Mouse (Mus musculus) urinary bladder, postnatal 4 days (tissue): ENCODE results near the gene Traf2.

ENCODE experiments used
- DNase-seq, 2 experiments: peaks; one replicate each; pipeline ENCODE4 v3.0.0; 2021 to 2022; ENCODE audit warnings: low spot score in 2 of 2

The Traf2 gene

DNA sequence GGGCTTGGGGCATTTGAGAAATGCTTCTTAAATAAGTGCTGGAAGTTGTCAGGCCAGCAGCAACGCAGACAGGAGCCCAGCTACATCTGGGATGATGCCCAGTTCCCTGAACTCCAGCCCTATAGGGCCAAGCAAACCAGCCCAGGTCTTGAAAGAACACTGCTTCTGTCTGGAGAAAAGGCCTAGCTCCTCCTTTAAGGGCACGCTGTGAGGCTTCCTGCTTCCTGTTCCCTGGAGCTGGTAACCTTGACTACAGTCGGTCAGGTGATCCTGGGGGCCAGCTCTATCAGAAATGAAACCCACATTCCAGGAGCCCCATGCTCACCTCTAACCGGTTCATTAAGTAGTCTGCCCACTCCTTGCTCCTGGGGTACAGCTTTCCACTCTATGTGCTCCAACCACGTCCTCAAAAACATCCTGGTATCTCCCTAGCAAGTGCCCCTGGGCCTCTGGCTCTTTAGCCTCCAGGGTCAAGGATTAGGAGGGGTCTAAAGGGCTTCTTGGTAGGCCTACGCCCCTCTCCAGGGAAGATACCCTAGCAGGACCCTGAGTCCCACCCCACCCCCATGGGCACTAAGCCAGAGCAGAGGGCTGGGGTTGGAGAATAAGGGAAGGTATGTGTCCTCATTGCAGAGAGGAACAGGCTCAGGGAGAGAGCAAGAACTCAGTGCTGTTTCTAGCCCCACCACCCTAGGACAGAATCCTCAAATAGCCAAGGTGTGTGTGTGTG is 48.7 kb downstream of the Traf2 start:
- no peak for DNase-seq

DNA sequence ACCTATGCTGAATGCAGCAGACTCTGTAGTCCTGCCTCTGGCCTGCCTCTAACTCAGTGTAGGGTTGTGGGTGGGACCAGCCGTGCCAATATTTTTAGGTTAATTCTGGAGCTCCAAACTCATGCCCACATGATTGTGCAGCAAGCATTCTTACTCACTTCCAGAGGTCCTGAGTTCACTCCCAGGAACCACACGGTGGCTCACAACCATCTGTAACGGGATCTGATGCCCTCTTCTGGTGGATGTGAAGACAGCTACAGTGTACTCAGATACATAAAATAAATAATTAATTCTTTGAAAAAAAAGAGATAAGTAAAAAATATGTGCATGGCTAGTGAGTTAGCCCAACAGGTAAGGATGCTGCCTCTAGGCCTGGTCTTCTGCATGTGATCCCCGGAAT is 50.3 kb downstream of the Traf2 start:
- no peak for DNase-seq

DNA sequence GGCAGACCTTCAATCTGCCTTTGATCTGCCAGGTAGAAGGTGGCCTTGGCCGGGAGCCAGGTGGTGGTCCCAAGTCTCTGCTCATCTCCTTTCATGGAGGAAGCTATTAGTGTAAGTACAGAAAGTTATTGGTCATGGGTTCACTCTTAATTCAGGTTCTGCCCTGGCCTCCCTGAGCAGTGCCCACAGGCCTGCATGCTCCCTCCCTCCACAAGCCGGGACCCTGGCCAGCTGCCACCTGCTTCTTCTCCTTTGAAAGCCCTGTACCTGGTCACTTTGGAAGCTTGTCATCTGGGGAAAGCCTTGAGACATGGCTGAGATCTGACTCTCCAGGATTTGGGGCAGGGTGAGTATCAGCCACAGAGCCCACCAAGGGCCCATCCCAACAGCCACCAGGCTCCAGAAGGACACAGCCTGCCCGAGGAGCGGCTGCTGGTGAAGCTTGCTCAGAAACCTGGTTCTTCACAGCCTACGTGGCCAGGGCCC is 53.2 kb downstream of the Traf2 start, which contains the start of gene Lcn12:
Gene Lcn12, minus strand, starts transcription at position 436 of the 486 bp plus-strand sequence.
- no peak for DNase-seq

DNA sequence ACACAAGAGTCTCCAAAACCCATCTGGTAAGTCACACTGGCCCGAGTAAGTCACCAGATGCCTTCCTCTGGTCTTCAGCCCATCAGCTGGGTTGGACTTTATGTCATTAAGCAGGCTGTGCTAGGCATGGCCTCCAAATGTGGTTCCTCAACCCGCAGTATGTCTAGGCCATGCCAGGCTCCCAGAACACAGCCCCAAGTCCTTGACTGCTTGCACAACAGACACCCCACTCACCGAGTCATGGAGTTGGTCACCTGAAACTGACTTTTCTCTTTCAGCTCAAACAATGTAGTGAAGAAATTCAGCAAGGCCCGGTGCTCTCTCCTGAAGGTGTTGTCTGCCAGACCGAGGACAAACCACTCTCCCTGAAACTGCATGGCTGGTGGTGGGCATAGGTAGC is 53.8 kb downstream of the Traf2 start:
- DNase-seq, result no peak

DNA sequence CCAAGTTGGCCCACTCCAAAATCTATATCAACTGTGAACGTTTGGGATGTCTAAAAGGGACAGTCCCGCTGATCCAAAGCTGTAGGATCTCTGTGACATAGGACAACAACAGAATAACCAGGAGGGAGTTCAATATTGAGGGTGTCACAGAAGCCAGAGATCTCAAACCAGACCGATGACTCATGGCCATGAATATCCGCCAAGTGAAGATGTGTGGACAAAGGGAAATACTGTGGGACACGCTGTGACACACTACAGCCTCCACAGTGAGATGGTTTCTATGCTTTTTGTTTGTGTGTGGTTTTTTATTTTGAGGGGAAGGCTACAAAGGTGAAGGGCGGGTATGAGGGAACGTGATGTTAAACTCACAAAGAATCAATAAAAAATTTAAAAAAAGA is 58.1 kb downstream of the Traf2 start:
- DNase-seq, result no peak

DNA sequence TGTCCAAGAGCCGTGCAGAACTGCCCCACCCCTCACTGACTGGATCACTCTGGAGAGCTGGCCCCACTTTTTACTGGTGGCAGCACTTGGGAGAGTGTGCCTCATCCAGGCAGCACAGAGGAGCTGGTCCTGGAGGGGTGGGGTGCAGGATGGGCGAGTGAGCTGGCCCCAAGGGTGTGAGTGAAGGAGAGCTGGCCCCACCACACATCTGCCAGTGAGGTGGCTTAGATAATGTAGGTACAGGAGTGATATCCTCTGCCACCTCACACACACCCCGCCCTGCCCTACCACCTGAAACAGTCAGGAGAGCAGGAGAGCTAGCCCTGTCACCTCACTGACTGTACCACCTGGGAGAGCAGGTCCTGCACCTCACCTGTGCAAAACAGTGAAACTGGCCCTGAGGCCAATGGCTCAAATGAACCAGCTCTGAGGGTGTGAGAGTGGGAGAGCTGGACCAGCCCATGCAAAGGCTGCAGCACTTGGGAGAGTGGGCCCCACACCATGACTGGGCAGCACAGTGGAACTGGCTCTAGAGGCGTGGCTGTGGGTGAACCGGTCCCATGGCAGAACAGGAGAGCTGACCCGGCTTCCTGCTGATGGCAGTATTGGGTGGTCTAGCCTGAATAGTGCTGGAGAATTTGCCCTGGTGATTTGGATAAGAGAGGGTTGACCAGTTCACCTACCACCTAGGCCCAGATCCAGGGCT is 58.6 kb downstream of the Traf2 start:
- no peak for DNase-seq

DNA sequence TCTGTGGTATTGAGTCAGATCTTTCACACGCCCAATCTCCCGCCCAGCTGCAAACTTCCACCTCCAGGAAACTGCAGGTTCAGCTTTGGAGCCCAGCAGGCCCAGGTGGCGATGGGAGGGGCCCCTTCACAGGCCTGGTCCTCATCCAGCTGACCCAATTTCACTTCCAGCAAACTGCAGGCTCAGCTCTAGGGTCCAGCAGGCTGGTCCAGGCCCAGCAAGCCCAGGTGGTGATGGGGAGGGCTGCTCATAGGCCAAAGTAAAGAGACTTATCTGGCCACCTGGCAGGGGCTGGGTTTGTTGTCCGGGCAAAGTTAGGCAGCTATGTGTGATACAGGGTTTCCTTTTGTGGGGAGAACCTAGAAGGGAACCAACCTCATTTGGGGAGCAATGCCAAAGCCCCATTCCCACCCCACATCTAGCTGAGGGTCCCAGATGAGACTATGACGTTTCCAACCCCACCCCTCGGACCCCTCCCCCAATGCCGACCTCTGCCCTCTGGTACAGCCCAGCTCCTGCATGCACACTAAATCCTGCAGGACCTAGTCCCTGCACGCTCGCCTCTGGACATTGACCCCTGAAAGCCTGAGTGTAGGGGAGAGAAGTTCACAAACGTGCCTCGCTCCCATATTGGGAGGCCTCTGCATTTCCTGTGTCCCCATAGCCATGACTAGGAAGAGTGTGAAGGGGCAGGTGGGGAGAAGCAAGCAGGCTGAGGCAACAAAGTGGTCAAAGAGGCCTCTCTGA is 61.7 kb downstream of the Traf2 start:
- no peak for DNase-seq

DNA sequence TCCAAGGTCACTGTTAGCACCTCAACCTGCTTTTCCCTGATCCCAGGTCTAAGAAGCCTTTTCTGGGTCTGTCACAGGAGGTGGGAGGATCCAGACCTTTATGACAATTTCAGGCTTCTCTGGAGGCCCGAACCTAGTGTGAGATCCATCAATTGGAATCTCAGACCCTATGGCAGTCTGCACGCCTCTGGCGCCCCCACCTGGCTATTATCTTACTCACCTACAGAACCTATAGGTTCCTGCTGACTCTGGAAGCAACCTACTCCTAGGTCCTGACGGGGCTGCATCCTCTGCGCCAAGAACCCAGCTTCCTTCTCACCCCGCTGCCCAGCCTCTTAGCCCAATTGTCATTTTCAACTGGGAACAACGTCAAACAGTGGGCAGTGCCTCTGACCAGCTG is 63.8 kb downstream of the Traf2 start:
- no peak for DNase-seq

DNA sequence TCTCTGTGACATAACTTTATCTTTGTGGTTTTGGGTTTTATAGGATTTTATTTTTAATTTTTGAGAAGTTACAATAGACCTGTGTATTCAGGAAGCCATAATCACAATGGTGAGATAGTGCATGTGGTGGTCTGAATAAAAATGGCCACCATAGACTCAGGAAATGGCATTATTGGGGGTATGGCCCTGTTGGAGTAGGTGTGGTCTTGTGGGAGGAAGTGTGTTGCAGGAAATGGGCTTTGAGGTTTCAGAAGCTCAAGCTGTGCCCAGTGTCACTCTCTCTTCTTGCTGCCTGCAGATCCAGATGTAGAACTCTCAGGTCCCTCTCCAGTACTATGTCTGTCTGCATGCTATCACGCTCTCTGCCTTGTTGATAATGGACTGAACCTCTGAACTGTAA is 66.2 kb downstream of the Traf2 start:
- no peak for DNase-seq

DNA sequence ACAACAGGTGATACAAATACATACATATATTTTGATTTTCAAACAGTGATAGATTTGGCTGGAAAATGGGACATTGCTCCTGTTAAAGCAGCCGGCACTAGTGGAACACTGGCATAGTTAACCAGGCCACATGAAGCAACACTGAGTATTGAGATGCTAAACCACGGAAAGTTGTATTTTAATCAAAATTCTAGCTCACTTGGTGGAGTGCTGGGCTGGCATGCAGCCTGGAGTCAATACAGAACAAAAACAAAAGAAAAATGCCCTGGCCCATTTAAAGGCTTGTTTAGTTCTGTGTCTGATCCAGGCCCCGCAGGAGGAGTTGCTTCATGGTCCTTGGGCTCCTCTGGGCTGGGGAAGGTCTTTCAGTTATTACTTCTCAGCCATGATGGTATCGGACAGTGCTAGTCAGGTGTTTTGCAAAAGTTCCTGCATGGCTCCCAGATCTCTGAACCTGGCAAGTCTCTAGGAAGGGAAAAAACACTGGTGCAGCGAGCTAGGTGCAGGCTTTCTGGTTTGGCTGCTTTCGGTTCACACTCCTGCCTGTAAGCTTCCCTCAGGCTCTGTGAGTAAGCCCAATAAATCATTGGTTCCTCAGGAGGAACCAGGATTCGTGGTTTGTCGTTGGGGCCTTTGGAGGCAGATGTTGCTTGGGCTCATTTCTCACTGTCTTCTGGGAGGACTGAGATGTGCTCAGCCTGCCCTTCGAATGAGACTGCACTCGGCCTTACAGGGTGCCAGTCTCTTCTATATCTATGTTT is 67.0 kb downstream of the Traf2 start:
- no peak for DNase-seq

DNA sequence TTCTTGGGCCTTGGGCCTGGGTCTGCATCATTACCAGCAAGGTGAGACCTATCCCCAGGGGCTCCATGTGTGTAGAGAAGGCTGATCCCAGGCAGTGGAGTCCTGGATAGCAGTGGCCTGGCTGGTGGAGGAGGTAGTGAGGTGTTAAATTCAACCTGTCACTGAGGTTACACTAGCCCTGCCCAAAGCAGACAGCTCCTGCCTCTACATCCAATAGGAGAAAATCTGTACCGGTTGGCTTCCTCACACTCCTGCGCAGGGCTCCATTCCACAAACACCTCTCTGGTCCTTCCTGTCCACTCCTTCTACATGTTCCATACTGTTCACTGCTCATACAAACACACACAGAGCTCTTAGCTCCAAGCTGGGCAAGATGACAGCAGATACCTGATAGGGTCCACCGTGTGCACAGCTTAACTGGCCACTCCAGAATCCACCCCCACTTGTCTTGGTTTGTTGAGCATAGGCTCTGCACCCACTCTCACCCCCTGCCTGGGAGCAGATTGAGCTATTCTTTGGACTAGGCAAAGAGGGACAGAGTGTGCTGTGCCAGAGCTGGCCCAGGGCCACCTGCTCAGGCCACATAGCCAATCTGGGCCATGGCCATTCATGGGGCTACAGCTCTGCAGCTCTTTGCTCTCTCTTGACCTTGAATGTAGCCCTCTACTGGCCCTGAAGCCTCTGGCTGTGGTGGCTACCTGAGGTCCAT is 68.6 kb downstream of the Traf2 start:
- no peak for DNase-seq

DNA sequence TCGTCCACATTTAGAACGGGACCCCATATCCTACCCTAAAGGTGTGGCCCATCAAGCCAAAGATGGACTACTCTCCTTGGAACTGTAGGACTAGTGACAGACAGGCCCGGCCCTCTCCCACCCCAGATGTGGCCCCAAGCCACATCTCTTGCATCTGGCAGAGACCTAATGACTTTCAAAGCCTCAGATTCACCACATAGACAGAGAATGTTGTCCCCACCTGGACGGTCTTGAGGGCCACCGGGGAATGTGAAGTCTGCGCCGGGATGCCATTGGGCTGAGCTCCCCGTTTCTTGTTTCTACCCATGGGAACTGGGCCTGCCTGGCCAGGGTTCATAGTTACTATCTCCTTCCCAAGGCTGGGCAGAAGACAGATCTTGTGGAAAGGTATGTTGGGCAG is 69.2 kb downstream of the Traf2 start:
- DNase-seq, result no peak

DNA sequence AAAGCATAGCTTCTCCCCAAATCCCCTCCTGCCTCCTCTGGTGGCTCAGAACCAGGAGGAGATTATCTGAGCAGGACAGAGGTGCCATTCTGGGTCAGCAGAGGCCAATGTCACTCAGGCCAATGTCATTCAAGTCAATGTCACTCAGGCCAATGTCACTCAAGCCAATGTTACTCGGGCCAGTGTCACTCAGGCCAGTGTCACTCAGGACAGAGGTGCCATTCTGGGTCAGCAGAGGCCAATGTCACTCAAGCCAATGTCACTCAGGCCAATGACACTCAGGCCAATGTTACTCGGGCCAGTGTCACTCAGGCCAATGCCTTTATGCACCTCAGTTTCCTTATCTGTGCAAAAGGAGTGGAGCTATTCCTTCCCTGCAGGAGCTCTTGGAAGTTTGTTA is 74.2 kb downstream of the Traf2 start:
- DNase-seq, result no peak

DNA sequence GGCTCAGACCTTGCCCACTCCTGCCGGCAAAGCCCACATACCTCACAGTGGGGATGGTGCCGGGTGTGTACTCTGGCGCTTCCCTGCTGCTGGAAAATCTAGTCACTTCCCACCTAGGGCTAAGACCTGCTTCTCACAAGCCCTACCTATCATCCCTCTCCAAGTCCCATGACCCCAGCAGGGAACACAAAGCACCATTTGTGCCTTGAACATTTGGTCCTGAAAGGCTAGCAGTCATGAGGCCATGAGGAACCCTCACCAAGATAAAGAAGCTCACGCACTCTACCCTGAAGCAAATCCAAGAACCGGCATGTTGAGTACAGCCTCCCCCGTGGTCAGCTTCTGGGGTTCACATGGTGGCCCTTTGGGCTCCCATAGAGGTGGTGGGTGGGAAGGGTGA is 76.8 kb downstream of the Traf2 start, which contains the start of gene Ptgds:
Gene Ptgds, minus strand, starts transcription at position 78 of the 400 bp plus-strand sequence.
- DNase-seq, result no peak

DNA sequence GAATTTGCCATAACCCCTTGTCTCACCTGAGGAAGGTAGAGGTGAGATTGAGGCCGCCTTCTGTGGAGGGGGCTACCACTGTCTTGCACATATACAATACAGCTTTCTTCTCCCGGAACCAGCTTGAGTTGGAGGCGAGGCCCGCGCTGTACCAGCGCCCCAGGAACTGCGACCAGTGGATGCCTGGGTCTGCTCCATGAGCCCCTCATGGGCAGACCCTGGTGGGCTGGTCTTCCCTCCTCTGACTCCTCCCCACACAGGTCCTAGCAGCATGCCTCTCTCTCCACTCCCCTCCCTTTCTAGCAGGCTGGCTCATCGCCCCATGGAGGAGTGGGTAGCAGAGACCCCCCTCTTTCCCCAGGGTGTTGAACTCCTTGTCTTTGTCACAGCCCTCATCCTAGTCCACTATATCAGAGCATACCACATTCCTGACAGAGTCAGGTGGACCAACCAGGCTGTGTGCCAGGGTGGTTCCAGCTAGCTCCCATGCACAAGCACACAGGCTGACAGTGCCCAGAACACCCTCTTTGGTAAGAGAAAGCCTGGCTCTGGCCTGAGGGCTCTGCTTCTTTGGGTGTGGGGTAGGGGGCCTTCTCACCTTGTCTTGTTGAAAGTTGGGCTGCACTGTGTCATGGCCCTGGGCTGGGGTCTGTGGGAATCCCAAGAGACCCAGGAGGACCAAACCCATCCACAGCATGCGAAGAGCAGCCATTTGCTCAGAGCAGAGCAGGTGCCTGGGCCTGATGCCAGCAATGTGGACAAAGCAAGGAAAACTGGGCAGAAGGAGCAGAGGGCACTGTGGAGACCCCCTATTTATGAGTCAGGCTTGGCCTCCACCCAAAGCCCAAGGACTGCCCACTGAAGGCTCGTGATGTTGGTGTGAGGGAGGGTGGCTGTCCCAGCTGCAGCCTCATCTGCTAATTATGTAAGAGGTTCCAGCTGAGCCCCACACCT is 77.5 kb downstream of the Traf2 start:
- no peak for DNase-seq
